Mouse (Mus musculus): ENCODE measurements around the gene Usb1. TPM values are rescaled to one million over a fixed set of nuclear protein-coding genes. Genes with fewer than 3 reads are reported as not detected.

Gene Usb1
- 36.5 and 37.2 TPM in 2 replicates for polyA plus RNA-seq (2015; fragmentation: Nextera tagmentation; extraction: Ambion mirVana)

GRCm38 (mm10) chr8:95331720-95332436 is at the start of gene Usb1, which contains the start of gene Zfp319:
Gene Usb1 (plus strand): TSS chr8:95332284.
Gene Zfp319 (minus strand): TSS chr8:95331950.

GRCm38 (mm10) chr8:95306431-95306830 is 25.7 kb upstream of the Usb1 start, which contains the start of gene Cngb1:
Gene Cngb1 (minus strand): TSS chr8:95306585.

GRCm38 (mm10) chr8:95310342-95310970 is 21.6 kb upstream of the Usb1 start, which contains the start of gene Tepp:
Gene Tepp (plus strand): TSS chr8:95310566.

GRCm38 (mm10) chr8:95352151-95352870 is 20.2 kb downstream of the Usb1 start, which contains the start of gene Mmp15:
Gene Mmp15 (plus strand): TSS chr8:95352268.

Other genes with a start within 250 kb of the Usb1 start
- 31.9 and 32.3 TPM in 2 replicates for gene Kifc3, start 129.5 kb upstream of the Usb1 start, polyA plus RNA-seq (2015; fragmentation: Nextera tagmentation; extraction: Ambion mirVana)
- gene Cngb1, start 25.7 kb upstream of the Usb1 start, polyA plus RNA-seq (2015; fragmentation: Nextera tagmentation; extraction: Ambion mirVana) = 1.2 and 1.6 TPM in 2 replicates
- gene Tepp, start 21.7 kb upstream of the Usb1 start, polyA plus RNA-seq (2015; fragmentation: Nextera tagmentation; extraction: Ambion mirVana) = 0.34 TPM in 1 of 2 replicates, not detected in the other
- gene Zfp319, start 334 bp upstream of the Usb1 start, polyA plus RNA-seq (2015; fragmentation: Nextera tagmentation; extraction: Ambion mirVana) = 3.6 and 3.7 TPM in 2 replicates
- gene Mmp15, start 20.0 kb downstream of the Usb1 start, polyA plus RNA-seq (2015; fragmentation: Nextera tagmentation; extraction: Ambion mirVana) = 7.3 and 7.8 TPM in 2 replicates
- gene Cfap20, start 102.6 kb downstream of the Usb1 start, polyA plus RNA-seq (2015; fragmentation: Nextera tagmentation; extraction: Ambion mirVana) = 64.7 and 65.2 TPM in 2 replicates
- 5.8 and 7.1 TPM in 2 replicates for gene Csnk2a2, start 157.8 kb downstream of the Usb1 start, polyA plus RNA-seq (2015; fragmentation: Nextera tagmentation; extraction: Ambion mirVana)
- gene Ccdc113, start 201.8 kb downstream of the Usb1 start, polyA plus RNA-seq (2015; fragmentation: Nextera tagmentation; extraction: Ambion mirVana) = 0.39 and 0.45 TPM in 2 replicates
- not detected in 2 replicates for gene Prss54, start 244.1 kb downstream of the Usb1 start, polyA plus RNA-seq (2015; fragmentation: Nextera tagmentation; extraction: Ambion mirVana)

Data from urinary bladder, postnatal 0 days (tissue).